Comparison of ENCODE assay signal across 14 mouse cellular contexts in the genomic region with DNA sequence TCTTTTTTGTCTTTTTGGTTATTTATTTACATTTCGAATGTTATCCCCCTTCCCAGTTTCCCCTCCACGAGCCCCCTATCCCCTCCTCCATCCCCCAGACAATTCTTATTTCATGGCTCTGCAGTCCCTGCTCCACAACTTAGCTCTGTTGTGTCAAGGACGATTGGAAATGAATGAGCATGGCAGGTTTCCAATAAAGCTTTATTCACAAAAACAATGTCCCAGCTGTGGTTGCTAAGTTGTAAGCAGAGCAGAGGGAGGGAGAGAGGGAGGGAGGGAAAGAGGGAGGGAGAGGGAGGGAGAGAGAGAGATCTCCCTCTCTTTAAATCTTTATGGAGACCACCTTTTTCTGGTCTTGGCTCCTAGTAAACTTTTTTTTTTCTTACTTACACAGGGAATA. TPM values are rescaled to one million over a fixed set of nuclear protein-coding genes. Genes with fewer than 3 reads are reported as not detected.
DNase-seq lines count a peak whose midpoint lies in the region; ATAC-seq and TF ChIP-seq lines count a peak whose summit lies in the region.
"Had no signal": no experiment of that assay in that cellular context is flagged by ENCODE, and none has a peak within 500 bp of the region (broad histone marks: within the 10 kb centered on the region; RNA-seq: fewer than 3 reads in every experiment).

No protein-coding gene starts in this region.

- no peak overlapping the region for H3K4me3 ChIP-seq in intestine, embryonic 14.5 days (ENCODE audit: low read depth, low read length)
- H3K4me3 ChIP-seq in intestine, postnatal 0 days (ENCODE audit: low read depth, low read length) = no peak overlapping the region
- no peak overlapping the region for H3K4me3 ChIP-seq in midbrain, postnatal 0 days (ENCODE audit: low read depth, low read length)
- H3K4me3 ChIP-seq in midbrain, embryonic 13.5 days (replicated peaks) = no peak overlapping the region
- H3K4me3 ChIP-seq in hindbrain, embryonic 12.5 days = no peak overlapping the region
- no peak overlapping the region for H3K4me3 ChIP-seq in limb, embryonic 14.5 days (replicated peaks; ENCODE audit: low read length)
- H3K4me3 ChIP-seq: embryonic facial prominence, embryonic 12.5 days; liver, embryonic 15.5 days had no signal

- H3K4me2 ChIP-seq in intestine, embryonic 14.5 days (ENCODE audit: low read length) = no peak overlapping the region
- H3K4me2 ChIP-seq in intestine, postnatal 0 days (replicated peaks; ENCODE audit: low read depth) = no peak overlapping the region
- H3K4me2 ChIP-seq in midbrain, postnatal 0 days (ENCODE audit: low read depth, low read length, poor library complexity, severe bottlenecking) = no peak overlapping the region
- H3K4me2 ChIP-seq in midbrain, embryonic 13.5 days (replicated peaks) = no peak overlapping the region
- H3K4me2 ChIP-seq in hindbrain, embryonic 12.5 days (replicated peaks) = no peak overlapping the region
- H3K4me2 ChIP-seq in limb, embryonic 14.5 days (replicated peaks; ENCODE audit: low read depth, low read length, severe bottlenecking) = no peak overlapping the region
- H3K4me2 ChIP-seq: liver, embryonic 15.5 days had no signal

- no peak for TF ChIP-seq CTCF in intestine, postnatal 0 days (IDR thresholded peaks at IDR 0.05; ENCODE audit: low read depth)
- TF ChIP-seq CTCF in midbrain, postnatal 0 days (IDR thresholded peaks at IDR 0.05) = no peak

- 53% methylated on average over 3 of the region's 3 CpGs for WGBS in intestine, embryonic 14.5 days
- WGBS in intestine, postnatal 0 days = 59% methylated on average over 3 of the region's 3 CpGs
- WGBS in midbrain, postnatal 0 days = 37% methylated on average over 3 of the region's 3 CpGs
- WGBS in midbrain, embryonic 13.5 days = 38% methylated on average over 3 of the region's 3 CpGs
- WGBS in hindbrain, embryonic 12.5 days = 36% methylated on average over 3 of the region's 3 CpGs
- 63% methylated on average over 3 of the region's 3 CpGs for WGBS in limb, embryonic 14.5 days

- H3K9ac ChIP-seq in intestine, embryonic 14.5 days (ENCODE audit: low read length) = no peak overlapping the region
- H3K9ac ChIP-seq in intestine, postnatal 0 days (ENCODE audit: low read depth, low read length) = no peak overlapping the region
- no peak overlapping the region for H3K9ac ChIP-seq in midbrain, postnatal 0 days (replicated peaks; ENCODE audit: low read length, poor library complexity, severe bottlenecking)
- H3K9ac ChIP-seq in midbrain, embryonic 13.5 days (replicated peaks) = no peak overlapping the region
- H3K9ac ChIP-seq in hindbrain, embryonic 12.5 days = no peak overlapping the region
- H3K9ac ChIP-seq in limb, embryonic 14.5 days (ENCODE audit: low read depth, low read length, severe bottlenecking) = no peak overlapping the region
- H3K9ac ChIP-seq: embryonic facial prominence, embryonic 12.5 days; liver, embryonic 15.5 days had no signal

- H3K36me3 ChIP-seq in intestine, embryonic 14.5 days (ENCODE audit: control insufficient read depth, insufficient read depth, low read length) = no peaks in the 10 kb centered on the region
- no peaks in the 10 kb centered on the region for H3K36me3 ChIP-seq in intestine, postnatal 0 days (ENCODE audit: control insufficient read depth, insufficient read depth)
- no peaks in the 10 kb centered on the region for H3K36me3 ChIP-seq in midbrain, postnatal 0 days (ENCODE audit: insufficient read depth, low read length)
- no peaks in the 10 kb centered on the region for H3K36me3 ChIP-seq in midbrain, embryonic 13.5 days
- no peaks in the 10 kb centered on the region for H3K36me3 ChIP-seq in hindbrain, embryonic 12.5 days
- no peaks in the 10 kb centered on the region for H3K36me3 ChIP-seq in limb, embryonic 14.5 days (ENCODE audit: control insufficient read depth, insufficient read depth, low read length)
- H3K36me3 ChIP-seq: embryonic facial prominence, embryonic 12.5 days; liver, embryonic 15.5 days had no signal

- H3K27ac ChIP-seq in intestine, embryonic 14.5 days (ENCODE audit: low read depth) = 0 out of 2 replicates have a peak overlapping the region, but pooled peaks have one; percentile 74
- no peak overlapping the region for H3K27ac ChIP-seq in intestine, postnatal 0 days (ENCODE audit: low read depth, low read length)
- H3K27ac ChIP-seq in midbrain, postnatal 0 days (ENCODE audit: low read depth, low read length) = no peak overlapping the region
- H3K27ac ChIP-seq in midbrain, embryonic 13.5 days = no peak overlapping the region
- H3K27ac ChIP-seq in hindbrain, embryonic 12.5 days = peak overlapping the region; percentile 89; the same call in 1 of the 2 replicates
- H3K27ac ChIP-seq in limb, embryonic 14.5 days (replicated peaks; ENCODE audit: low read depth, low read length) = no peak overlapping the region
- H3K27ac ChIP-seq: liver, embryonic 15.5 days had no signal

- H3K9me3 ChIP-seq in intestine, embryonic 14.5 days (ENCODE audit: control insufficient read depth, low read length) = no peaks in the 10 kb centered on the region
- no peaks in the 10 kb centered on the region for H3K9me3 ChIP-seq in intestine, postnatal 0 days (ENCODE audit: control insufficient read depth)
- H3K9me3 ChIP-seq in midbrain, postnatal 0 days (ENCODE audit: low read length) = no peaks in the 10 kb centered on the region
- no peaks in the 10 kb centered on the region for H3K9me3 ChIP-seq in midbrain, embryonic 13.5 days
- no peaks in the 10 kb centered on the region for H3K9me3 ChIP-seq in hindbrain, embryonic 12.5 days (replicated peaks)
- no peaks in the 10 kb centered on the region for H3K9me3 ChIP-seq in limb, embryonic 14.5 days (ENCODE audit: control insufficient read depth, low read length)
- H3K9me3 ChIP-seq: embryonic facial prominence, embryonic 12.5 days; liver, embryonic 15.5 days had no signal

- peaks cover 10% of the 10 kb centered on the region; the same call in 1 of the 2 replicates for H3K4me1 ChIP-seq in intestine, embryonic 14.5 days (replicated peaks; ENCODE audit: control insufficient read depth, insufficient read depth, low read length)
- H3K4me1 ChIP-seq in intestine, postnatal 0 days (replicated peaks; ENCODE audit: control insufficient read depth, insufficient read depth, low read length) = no peaks in the 10 kb centered on the region
- 0 out of 2 replicates have a peak, but pooled peaks cover 6% of the 10 kb centered on the region for H3K4me1 ChIP-seq in midbrain, postnatal 0 days (ENCODE audit: insufficient read depth, low read length)
- peaks cover 30% of the 10 kb centered on the region for H3K4me1 ChIP-seq in midbrain, embryonic 13.5 days (replicated peaks)
- peaks cover 27% of the 10 kb centered on the region for H3K4me1 ChIP-seq in hindbrain, embryonic 12.5 days
- H3K4me1 ChIP-seq in limb, embryonic 14.5 days (ENCODE audit: control insufficient read depth, insufficient read depth, low read length) = peaks cover 10% of the 10 kb centered on the region; the same call in 1 of the 2 replicates

- no peaks in the 10 kb centered on the region for H3K27me3 ChIP-seq in intestine, embryonic 14.5 days (replicated peaks; ENCODE audit: control insufficient read depth, insufficient read depth, low read length)
- no peaks in the 10 kb centered on the region for H3K27me3 ChIP-seq in intestine, postnatal 0 days (replicated peaks; ENCODE audit: control insufficient read depth, insufficient read depth, low read length)
- H3K27me3 ChIP-seq in midbrain, postnatal 0 days (ENCODE audit: insufficient read depth, low read length) = no peaks in the 10 kb centered on the region
- no peaks in the 10 kb centered on the region for H3K27me3 ChIP-seq in midbrain, embryonic 13.5 days
- no peaks in the 10 kb centered on the region for H3K27me3 ChIP-seq in hindbrain, embryonic 12.5 days
- H3K27me3 ChIP-seq in limb, embryonic 14.5 days (ENCODE audit: control insufficient read depth, insufficient read depth, low read length) = no peaks in the 10 kb centered on the region
- H3K27me3 ChIP-seq: embryonic facial prominence, embryonic 12.5 days; liver, embryonic 15.5 days had no signal

- no peak for DNase-seq in intestine, embryonic 14.5 days (ENCODE audit: low spot score)
- peak; percentile 64 for DNase-seq in midbrain, postnatal 0 days (ENCODE audit: low spot score)
- peak; percentile 39 for DNase-seq in limb, embryonic 14.5 days (ENCODE audit: low spot score)
- DNase-seq in heart, adult 11 months = no peak
- DNase-seq: cerebellum, adult 11-12 months; cerebellum, postnatal 36 days; gastrocnemius, postnatal 14 days; thymus, postnatal 25 days had no signal

- TF ChIP-seq POLR2A in limb, embryonic 14.5 days (IDR thresholded peaks at IDR 0.05; ENCODE audit: borderline replicate concordance, extremely low read depth, insufficient read depth, insufficient read length) = no peak

- ATAC-seq in intestine, embryonic 14.5 days (replicated peaks; ENCODE audit: low FRiP score, low TSS enrichment, low read depth) = no peak
- no peak for ATAC-seq in intestine, postnatal 0 days
- ATAC-seq in midbrain, postnatal 0 days (ENCODE audit: low FRiP score) = no peak
- ATAC-seq in midbrain, embryonic 13.5 days = no peak
- ATAC-seq in hindbrain, embryonic 12.5 days (ENCODE audit: low FRiP score) = no peak
- no peak for ATAC-seq in limb, embryonic 14.5 days (ENCODE audit: low FRiP score, low read depth)
- ATAC-seq: inflammation-experienced regulatory T-cells, adult 6 months had no signal

RNA-seq across cellular contexts. Expression of a gene that starts 15.4 kb away (rescaled TPM):
- 11.3 and 13.6 TPM in 2 replicates for polyA plus RNA-seq in intestine, embryonic 14.5 days (2014; fragmentation: Nextera tagmentation; extraction: Ambion mirVana)
- polyA plus RNA-seq in intestine, postnatal 0 days (2015; fragmentation: Nextera tagmentation; extraction: Ambion mirVana) = 4.0 TPM in 2 replicates
- 37.1 and 53.8 TPM in 2 replicates for total RNA-seq in midbrain, postnatal 0 days (2014; rRNA removed)
- polyA plus RNA-seq in midbrain, postnatal 0 days (2015; fragmentation: Nextera tagmentation; extraction: Ambion mirVana) = 17.4 and 18.0 TPM in 2 replicates
- 17.7 and 21.1 TPM in 2 replicates for polyA plus RNA-seq in midbrain, embryonic 13.5 days (2015; fragmentation: Nextera tagmentation; extraction: Ambion mirVana)
- polyA plus RNA-seq in hindbrain, embryonic 12.5 days (2016; fragmentation: Nextera tagmentation; extraction: Ambion mirVana) = 40.8 and 43.8 TPM in 2 replicates
- polyA plus RNA-seq in limb, embryonic 14.5 days (2012; rRNA removed) = 27.9 and 38.5 TPM in 2 replicates
- 20.1 and 21.1 TPM in 2 replicates for polyA plus RNA-seq in limb, embryonic 14.5 days (2014; fragmentation: Nextera tagmentation; extraction: Ambion mirVana)

Comparison
In these comparisons a context has a peak if more than half of its experiments do, and no peak if none do; other contexts are left out.
1. H3K27ac ChIP-seq: peak in intestine, embryonic 14.5 days (single experiment) and hindbrain, embryonic 12.5 days (single experiment); none in intestine, postnatal 0 days (single experiment), midbrain, postnatal 0 days (single experiment), midbrain, embryonic 13.5 days (single experiment) and limb, embryonic 14.5 days (single experiment).
2. DNase-seq: peak in midbrain, postnatal 0 days (single experiment) and limb, embryonic 14.5 days (single experiment); none in intestine, embryonic 14.5 days (single experiment) and heart, adult 11 months (single experiment).